Mouse (Mus musculus) B cell, adult 2 months (primary cell): ENCODE results near the gene Nupl2.

Experiments used
- DNase-seq, 2 experiments: peaks; one replicate each; pipeline ENCODE4 v3.0.0; 2022

The Nupl2 gene

GRCm38 (mm10) chr5:24213861-24214546, 49.2 kb downstream of the Nupl2 start:
- no peak for DNase-seq

GRCm38 (mm10) chr5:24214547-24214878, 49.8 kb downstream of the Nupl2 start:
- no peak for DNase-seq

GRCm38 (mm10) chr5:24214900-24215299, 50.1 kb downstream of the Nupl2 start:
- DNase-seq: no peak
